Mouse (Mus musculus) WW6 (cell line): Measurements from ENCODE around the gene Kremen2.
"Not testable (repeated sequence)": the region's sequence is repeated elsewhere in the genome, so short reads cannot be mapped to it uniquely, and the experiment has no call there.

Source experiments
- DNase-seq: peaks from one replicate; pipeline ENCODE4 v3.0.0-alpha.2; 2013; ENCODE audit warnings: low read depth, low spot score

Gene Kremen2

DNA sequence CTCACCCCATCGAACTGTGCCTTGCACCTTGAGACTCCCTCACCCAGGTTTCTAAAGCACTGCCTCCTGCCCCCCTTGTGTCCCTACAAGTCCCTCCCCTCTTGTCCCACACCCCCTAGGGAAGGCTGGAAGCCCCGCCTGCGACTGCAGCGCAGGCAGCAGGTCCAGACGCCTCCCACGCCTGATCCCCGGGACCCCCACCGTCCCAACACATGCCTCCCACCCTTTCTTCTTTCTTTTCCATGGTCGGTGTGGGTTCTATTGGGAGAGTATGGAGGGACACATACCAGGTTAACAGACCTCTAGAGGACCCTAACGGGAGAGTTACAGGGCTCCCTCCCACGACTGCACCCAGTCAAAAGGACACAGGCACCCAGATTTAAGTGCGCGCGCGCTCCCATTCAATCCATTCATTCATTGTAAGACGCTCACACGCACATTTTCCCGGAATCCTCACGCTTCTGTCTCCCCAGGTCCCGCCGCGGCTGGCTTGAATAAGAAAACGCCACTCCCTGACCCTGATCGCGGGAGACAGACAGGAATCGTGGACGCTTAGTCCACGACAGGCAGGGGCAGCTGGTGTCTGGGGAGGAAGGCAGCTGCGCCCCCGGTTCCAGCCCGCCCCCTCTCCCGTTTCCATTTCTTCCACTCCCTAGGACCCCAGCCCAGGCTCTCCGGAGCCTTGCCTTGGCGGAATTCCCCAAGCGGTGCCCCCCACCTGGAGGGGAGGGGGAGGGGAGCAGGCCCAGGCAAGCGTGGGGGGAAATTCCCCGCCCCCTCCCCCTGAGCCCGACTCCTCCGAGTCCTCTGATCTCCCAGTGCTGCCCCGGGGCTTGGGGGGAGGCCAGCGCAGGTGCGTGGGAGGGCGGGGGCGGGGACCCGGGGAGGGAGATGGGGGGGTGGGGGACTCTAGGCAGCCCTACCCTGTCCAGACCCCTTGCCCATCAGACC is at the start of gene Kremen2:
TSS of gene Kremen2 (minus strand) at position 533 of the 951 bp plus-strand sequence.
- DNase-seq: no peak

DNA sequence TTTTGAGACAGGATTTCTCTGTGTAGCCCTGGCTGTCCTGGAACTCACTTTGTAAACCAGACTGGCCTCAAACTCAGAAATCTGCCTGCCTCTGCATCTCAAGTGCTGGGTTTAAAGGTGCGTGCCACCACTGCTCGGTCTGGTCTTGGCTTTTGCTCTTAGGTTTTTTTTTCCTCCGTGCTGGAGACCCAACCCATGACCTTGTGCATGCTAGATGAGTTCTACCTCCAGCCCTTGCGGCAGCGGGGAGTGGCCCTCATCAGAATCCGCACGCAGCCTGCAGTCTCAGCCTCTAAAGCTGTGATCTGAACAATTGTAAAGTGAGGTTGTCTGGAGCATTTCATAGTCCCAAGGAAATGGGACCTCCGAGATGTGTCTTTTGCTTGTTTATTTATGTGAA is 49.7 kb upstream of the Kremen2 start:
- DNase-seq: no peak

DNA sequence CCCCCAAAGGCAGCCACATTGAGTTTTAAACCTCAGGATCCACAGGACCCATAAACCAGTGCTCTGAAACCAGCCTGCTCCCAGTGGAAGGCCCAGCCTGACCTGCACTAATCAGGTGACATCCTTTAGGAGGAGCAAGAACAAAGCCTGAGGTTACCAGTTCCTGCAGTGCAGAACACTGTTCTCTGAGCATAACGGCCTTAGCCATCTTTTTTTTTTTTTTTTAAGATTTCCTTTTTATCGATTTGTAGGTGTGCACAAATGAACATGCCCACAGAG is 45.4 kb upstream of the Kremen2 start:
- no peak for DNase-seq

DNA sequence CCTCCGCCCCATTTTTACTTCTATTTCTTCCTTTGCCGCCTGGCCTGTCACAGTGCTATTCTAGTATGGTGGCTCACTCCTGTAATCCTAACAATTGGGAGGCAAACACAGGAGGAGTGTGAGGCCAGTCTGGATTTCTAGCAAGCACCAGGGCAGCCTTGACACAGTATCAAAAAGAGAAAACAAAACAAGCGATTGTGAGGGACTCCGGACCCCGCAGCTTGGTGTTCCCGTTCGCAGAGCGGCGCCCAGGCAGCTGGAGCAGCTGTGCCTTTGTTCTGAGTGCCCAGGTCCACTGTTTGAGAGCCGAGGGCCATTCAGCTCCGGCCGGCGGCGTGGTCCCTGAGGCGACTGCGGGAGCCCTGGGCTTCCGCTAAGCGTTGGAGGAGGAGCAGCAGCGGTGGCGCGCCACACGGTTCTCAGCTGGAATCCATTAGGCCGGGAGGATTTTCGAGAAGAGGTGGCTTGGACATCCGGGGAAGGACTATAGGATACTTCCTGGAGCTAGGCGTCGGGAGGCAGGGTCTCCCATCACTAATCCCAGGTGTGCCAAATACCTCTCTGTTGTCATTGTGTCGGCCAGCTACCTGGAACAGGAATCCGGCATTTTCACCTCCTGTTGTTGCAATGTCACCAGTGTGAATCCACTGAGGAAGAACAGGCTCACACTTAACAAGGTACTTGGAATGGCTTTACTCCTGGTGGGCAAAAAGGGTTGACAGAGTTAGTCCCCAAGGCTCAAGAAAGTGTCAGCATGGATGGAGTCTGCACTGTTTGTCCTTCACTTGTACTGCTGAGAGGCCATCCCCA is 44.8 kb upstream of the Kremen2 start, which contains the start of gene Srrm2:
TSS of gene Srrm2 (plus strand) at position 264 of the 810 bp plus-strand sequence.
- DNase-seq: no peak

DNA sequence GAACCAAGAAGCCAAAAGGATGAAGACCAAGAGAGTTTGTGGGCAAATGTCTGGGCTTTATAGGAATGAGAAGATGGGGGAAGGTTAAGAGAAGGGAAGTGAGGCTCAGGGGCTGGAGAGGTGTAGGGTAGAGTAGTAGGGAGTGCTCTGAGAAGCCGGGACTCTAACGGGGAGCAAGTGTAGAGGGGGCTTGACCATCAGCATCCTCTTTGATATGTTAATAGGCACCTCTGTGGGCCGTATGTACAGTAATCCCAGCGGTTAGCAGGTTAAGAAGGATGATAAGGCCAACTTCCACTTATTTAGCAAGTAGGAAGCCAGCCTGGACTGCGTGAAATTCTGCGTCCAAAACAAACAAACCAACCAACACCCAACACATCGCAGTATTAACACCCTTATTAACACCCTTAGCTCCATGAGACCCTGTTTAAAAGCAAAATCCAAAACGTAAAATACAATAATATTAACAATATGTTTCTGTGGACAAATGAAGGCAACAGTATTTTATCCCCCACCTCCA is 44.2 kb upstream of the Kremen2 start:
- DNase-seq: no peak

DNA sequence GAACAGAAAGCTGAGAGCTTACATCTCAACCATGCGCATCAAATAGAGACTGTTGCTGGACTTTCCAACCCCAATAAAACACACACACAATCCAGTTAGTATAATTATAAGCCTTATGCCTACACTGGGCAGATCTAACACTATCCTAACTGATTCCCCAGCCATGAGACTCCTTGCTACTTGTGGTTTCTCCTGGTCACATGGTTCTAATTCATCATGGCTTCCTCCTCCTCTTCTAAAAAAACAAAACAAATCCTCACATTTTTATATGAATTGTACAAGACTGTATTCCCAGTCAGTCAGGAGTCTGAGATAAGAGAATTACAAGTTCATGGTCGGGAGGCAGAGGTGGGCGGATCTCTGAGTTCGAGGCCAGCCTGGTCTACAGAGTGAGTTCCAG is 43.3 kb upstream of the Kremen2 start:
- no peak for DNase-seq

DNA sequence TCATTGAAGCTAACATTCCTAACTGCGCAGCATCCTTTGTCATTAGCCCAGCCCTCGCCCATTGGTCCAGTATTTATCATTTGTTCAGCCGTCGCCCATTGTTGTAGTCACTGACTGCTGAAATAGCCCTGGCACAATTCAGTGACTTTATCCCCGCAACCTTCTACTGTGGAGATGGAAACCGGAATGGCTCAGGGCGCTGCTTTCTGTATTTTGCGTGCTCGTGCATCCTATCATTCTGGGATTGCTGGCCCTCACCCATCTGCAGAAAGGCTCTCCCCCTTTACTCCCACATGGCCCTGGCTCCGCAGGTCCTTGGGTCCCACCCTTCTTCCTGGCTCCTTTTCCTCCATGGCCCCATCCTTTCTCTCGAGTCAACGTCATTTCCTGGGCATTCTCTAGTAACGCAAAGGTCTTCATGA is 40.9 kb upstream of the Kremen2 start:
- DNase-seq: no peak

DNA sequence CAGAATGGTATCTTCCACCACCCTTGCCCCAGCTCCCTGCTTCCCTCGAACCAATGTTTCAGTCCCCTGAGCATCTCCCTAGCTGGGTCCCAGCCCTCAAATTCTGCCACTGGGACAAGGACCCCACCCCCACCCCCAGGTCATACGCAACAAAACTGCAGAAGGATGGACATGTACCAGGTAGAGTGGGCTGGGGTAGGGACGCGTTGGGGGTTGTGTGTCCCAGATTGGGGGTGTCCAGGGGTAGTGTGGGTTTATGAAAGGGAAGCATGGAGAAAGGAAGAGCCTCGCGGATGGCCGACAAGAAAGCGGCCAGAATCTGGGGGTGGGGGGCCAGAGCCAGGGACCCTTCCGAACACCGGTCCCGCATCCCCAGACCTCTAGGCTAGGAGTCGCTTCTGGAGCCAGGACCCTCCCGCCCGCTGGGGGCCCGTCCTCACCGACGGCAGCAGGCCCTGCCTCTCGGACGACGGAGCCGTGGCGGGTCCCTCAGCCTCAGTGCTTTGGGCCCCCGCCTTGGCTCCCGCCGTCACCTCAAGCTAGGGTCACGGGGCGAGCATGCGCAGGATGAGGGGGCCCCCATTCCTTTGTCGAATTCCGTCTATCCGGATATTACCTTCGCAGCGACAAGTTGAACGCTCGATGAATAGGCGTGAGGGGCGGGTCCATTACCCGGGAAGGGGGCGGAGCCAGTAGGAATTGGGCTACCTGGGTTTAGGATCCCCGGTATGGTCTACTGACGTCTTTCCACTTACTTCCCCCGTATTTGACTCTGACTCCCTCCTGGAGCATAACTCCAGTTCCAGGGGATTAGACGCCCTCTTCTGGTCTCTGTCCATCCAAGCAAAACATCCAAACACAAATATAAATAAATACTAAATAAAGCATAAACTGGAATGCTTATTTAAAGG is 40.2 kb upstream of the Kremen2 start, which contains the start of gene Flywch2:
TSS of gene Flywch2 (minus strand) at position 521 of the 911 bp plus-strand sequence.
- DNase-seq: no peak

DNA sequence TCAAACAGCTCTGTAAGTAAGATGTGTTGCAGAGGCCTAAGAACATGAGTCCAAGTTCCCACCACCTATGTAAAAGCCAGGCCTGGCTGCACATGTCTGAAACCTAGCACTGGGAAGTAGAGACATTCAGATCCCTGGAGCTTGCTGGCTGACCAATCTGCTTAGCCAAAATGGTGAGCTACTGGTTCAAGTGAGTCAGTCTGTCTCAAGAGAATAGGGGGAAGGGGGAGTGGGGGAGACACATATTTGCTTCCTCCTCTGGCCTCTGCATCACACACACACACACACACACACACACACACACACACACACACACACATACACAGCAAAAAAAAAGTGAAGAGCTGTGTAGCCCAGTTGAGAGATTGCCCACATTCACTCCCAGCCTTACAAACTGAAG is 37.7 kb upstream of the Kremen2 start:
- no peak for DNase-seq

DNA sequence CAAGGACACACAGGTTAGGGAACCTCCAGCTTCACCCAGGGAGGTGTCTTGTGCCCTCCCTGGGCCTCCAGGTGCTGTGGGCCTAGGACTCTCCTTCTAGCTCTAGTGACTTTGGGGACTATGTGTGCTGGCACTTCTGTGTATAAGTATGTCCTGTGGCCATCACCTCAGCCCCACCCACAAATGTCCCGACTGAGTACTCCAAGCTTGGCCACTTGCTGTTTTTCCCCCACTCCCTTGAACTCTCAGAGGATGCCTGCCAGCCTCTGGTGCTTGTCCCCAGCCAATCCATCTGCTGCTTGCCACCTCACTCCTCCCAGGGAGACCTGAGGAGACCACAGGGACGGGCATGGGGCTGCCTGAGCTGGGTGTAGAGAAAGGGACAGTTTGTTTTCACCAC is 32.8 kb upstream of the Kremen2 start:
- no peak for DNase-seq

DNA sequence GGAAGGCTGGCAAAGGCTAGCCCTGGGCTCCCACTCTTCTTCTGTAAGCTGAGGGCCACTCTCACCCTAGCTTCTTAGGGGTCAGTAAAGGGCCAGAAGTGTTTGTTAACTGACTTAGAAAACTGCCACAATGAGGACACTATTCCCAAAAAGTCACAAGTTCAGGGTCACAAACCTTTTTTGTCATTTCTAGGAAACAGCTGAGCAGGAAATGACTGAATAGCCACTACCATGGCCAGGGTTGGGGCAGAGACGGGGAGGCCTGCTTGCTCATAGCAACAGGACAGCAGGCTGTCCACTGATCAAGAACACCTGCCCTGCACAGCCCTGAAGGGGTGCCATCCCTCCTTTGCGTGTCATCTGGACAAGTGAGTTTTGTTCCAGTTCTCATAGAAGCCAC is 31.5 kb upstream of the Kremen2 start:
- no peak for DNase-seq

DNA sequence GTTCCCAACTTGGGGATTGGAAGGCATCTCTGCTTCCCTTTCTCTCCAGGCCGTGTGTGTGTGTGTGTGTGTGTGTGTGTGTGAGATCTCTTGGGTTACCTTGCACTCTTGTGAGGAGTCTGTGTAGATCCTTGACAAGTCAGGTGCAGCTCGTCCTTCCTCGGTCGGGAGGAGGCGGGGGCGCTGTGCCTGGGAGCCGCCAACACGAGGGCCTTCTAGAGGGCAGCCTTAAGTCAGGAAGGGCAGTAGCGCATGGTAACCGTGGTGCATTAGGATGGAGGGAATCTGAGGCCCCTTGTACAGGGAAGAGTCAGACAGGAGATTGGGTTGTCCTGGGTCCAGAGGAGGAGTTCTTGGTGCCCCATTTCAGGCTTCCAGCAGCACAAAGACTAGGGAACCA is 30.6 kb upstream of the Kremen2 start:
- no peak for DNase-seq

DNA sequence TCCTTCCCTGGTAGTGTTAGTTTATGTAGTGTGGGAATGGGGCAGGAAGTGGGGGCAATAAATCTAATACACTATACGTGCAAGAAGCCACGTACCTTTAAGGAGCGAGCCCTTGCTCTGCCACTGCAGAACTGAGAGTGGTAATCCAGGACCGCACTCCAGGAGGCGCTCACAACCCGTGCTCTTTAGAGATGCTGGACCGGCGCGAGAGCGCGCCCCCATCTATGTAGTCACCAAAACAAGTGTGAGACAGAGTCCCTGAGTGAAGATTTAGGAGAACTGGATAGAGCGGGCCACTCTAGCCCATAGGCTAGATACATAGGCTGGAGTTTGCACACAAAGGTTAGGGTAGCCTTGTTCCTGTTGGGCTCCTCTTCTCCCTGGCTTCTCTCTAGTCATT is 28.5 kb upstream of the Kremen2 start:
- peak; percentile 66 for DNase-seq

DNA sequence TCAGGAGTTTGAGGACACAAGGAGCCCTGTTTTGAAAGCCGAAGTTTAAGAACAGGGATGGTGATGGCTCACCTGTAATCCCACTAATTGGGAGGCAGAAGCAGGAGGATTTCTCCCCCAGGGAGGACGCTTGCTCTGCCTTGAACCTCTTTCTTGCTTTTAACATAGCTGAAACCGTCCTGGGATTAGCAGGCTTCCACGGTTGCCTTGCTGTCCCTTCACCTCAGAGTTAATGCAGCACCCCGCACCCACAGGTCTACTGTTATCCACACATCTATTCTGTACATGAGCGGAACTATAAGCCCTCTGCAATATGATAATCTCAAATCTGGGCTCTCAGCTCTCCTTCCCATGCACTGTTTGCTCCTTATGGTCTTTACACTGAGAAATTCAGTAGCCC is 28.0 kb upstream of the Kremen2 start:
- no peak for DNase-seq

DNA sequence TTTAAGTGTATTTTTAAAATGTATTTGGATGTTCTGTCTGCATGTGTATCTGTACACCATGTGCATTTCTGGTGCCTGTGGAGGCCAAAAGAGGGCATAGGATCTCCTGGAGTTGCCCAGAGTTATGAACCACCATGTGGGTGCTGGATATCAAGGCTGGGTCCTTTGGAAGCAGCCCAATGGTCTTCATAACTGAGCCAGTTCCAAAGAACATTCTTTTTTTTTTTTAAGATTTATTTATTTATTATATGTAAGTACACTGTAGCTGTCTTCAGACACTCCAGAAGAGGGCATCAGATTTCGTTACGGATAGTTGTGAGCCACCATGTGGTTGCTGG is 26.6 kb upstream of the Kremen2 start:
- not testable (repeated sequence) for DNase-seq

DNA sequence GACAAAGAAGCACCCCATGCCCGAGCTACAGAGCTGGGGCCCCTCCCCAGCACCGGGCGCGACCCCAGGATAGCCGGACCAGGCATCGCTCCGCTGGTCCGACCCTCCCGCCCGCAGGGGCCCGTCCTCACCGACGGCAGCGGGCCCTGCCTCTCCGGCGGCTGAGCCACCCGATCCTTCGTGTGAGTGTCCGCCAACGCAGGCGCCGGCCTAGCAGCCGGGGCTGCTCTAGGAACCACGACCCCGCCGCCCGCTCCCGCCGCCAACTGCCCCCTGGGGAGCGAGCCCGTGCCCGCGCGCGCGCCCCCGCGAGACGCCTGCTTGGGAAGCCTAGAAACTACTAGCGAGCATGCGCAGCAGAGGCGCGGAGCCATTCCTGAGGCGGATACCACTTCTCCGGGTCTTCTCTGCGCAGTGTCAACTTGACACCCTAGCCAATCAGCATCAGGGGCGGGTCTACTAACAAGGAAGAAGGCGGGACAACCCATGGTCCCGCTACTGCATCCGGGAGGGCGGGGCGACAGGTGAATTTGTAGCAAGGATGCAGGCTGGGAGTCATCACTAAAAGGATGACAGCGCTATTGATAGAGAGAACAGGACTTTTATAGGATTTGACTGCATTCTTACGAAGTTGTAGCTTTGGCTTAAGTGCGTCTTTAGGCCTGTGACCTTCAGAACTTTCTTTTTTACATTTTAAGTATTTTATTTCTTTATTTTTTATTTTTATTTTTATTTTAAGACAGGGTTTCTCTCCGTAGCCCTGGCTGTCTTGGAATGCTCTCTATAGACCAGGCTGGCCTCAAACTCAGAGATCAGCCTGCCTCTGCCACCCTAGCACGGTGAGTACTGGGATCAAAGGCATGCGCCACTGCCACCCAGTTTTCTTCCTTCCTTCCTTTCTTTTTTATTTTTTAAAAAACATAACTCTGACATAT is 25.9 kb upstream of the Kremen2 start, which contains the start of gene Flywch1:
TSS of gene Flywch1 (minus strand) at position 319 of the 935 bp plus-strand sequence.
- DNase-seq: peak; percentile 94

DNA sequence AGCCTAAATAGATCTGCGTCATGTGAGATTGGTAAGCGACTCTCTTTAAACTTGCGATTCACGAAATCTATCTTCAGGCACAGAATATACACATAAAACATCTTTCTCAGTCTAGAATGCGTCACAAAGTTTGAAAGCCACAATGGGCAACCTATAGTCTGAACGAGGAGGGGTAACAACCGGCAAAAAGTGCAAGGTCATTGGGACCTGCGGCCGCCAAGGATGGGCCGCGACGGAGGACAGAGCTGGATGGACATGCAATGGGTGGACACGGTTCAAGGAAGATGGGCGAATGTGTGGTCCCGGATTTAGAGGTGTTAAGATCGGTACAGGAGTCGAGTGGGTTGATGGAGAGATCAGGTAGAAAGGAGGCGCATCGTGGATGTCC is 25.3 kb upstream of the Kremen2 start:
- DNase-seq: no peak

DNA sequence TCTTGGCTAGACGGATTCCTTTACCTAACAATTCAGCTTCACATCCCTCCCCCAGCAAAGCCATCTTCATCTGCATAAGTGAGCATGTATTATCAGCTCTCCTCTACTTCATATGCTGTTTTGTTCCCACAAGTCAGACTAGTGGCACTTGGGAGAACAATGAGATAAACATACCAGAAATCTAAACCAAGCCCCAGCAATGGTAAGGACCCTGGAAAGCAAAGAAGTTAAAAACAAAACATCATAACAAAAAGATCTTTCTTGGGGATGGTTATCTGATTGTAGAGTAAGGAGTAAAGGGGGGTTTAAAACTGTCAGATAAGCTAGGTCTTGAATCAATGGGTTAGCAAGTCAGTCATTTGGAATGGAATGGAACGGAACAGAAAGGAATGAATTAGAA is 24.9 kb upstream of the Kremen2 start:
- no peak for DNase-seq

DNA sequence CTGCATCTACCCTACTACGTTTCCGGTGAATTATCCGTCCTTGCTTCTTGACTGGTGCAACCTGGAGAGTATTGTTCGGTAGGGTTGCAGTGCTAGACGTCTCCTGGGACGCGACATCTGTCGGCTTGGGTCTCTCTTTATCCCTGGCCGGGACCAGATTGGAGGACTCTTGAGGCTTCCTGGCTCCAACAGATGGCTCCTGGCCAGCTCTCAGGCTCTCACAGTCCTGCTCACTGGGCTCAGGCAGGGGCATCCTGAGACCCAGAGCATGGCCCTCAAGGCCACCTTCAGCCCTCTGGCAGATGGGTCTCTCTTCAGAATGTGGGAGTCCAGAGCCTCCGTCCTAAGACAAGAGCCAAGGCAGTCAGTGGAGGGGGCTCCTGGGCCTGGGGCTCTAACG is 17.3 kb upstream of the Kremen2 start:
- DNase-seq: no peak

DNA sequence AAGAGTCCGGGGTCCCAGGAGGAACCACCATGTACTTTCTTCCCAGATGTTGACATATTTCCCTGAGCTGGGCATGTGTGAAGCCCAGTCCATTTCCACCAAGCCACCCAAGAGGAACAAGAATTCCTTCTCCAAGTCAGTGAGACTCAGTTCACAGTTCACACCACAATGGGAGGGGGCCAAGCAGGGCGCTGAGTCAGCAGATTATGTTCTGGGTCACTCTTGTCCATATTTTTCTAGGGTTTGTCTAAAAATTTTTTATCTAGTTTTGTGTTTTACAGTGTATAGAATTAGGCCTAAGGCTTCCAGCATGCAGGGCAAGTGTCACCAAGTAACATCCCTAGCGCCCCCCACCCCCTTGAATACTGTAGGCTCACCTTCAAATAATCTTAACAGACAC is 15.5 kb upstream of the Kremen2 start:
- no peak for DNase-seq
